Mouse (Mus musculus) testis, adult 2 months (tissue): ENCODE data around the gene Pigk.

Experiments
- CTCF ChIP-seq: fragments of 200-500 bp; IDR thresholded peaks from 2 replicates; pipeline ENCODE4 v1.5.1; 2012; ENCODE audit warnings: low read depth, mild to moderate bottlenecking, inconsistent platforms, low read length, moderate library complexity; ENCODE audit not compliant: control insufficient read depth, insufficient read depth, insufficient replicate concordance
- POLR2A ChIP-seq: fragments of 200-500 bp; IDR thresholded peaks from 2 replicates; pipeline ENCODE4 v1.6.1; 2012; ENCODE audit warnings: low read depth, mild to moderate bottlenecking, inconsistent platforms, low read length, moderate library complexity; ENCODE audit not compliant: control insufficient read depth

GRCm38 (mm10) chr3:153018051-153018450, 304.2 kb downstream of the Pigk start:
- TF ChIP-seq CTCF (no peak), POLR2A (no peak)
